Mouse (Mus musculus): ENCODE results near the gene Ano10. TPM values are rescaled to one million over a fixed set of nuclear protein-coding genes. Genes with fewer than 3 reads are reported as not detected.

The Ano10 gene
- polyA plus RNA-seq, 1 experiment from 2014 or later: 38.8 TPM

GRCm38 (mm10) chr9:122153436-122153835 is 140.8 kb downstream of the Ano10 start:
- Histone ChIP-seq H3K4me3 (replicated peaks) (no peak overlapping the region), H3K27me3 (no peaks in the 10 kb centered on the region), H3K4me2 (replicated peaks) (no peak overlapping the region), H3K9ac (no peak overlapping the region), H3K4me1 (no peaks in the 10 kb centered on the region), H3K27ac (replicated peaks) (no peak overlapping the region), H3K36me3 (peaks cover 21% of the 10 kb centered on the region), H3K9me3 (replicated peaks) (no peaks in the 10 kb centered on the region)
- ATAC-seq (ENCODE audit: insufficient number of reproducible peaks, low FRiP score, low TSS enrichment, low read depth): no peak
- 90% methylated on average over 3 of the region's 3 CpGs for WGBS

- Histone ChIP-seq H3K27me3 (no peaks in the 10 kb centered on the region), H3K9ac (no peak overlapping the region), H3K4me1 (no peaks in the 10 kb centered on the region), H3K9me3 (replicated peaks) (no peaks in the 10 kb centered on the region), H3K4me3 (replicated peaks) (no peak overlapping the region), H3K4me2 (replicated peaks) (no peak overlapping the region), H3K27ac (replicated peaks) (no peak overlapping the region), H3K36me3 (peaks cover 13% of the 10 kb centered on the region)
- 81% methylated on average over 1 of the region's 1 CpGs for WGBS
- ATAC-seq (ENCODE audit: insufficient number of reproducible peaks, low FRiP score, low TSS enrichment, low read depth): no peak
Observed at GRCm38 (mm10) chr9:122152501-122152900, 141.7 kb downstream of the Ano10 start.

- no peak overlapping the region for H3K4me3 ChIP-seq (replicated peaks)
- no peaks in the 10 kb centered on the region for H3K9me3 ChIP-seq (replicated peaks)
- no peak overlapping the region for H3K27ac ChIP-seq (replicated peaks)
- H3K9ac ChIP-seq: no peak overlapping the region
- H3K4me1 ChIP-seq: no peaks in the 10 kb centered on the region
- WGBS: 79% methylated on average over 4 of the region's 4 CpGs
- H3K4me2 ChIP-seq (replicated peaks): no peak overlapping the region
- H3K36me3 ChIP-seq: peaks cover 8% of the 10 kb centered on the region
- no peaks in the 10 kb centered on the region for H3K27me3 ChIP-seq
- no peak for ATAC-seq (ENCODE audit: insufficient number of reproducible peaks, low FRiP score, low TSS enrichment, low read depth)
Observed at GRCm38 (mm10) chr9:122152063-122152462, 142.2 kb downstream of the Ano10 start.

DNA sequence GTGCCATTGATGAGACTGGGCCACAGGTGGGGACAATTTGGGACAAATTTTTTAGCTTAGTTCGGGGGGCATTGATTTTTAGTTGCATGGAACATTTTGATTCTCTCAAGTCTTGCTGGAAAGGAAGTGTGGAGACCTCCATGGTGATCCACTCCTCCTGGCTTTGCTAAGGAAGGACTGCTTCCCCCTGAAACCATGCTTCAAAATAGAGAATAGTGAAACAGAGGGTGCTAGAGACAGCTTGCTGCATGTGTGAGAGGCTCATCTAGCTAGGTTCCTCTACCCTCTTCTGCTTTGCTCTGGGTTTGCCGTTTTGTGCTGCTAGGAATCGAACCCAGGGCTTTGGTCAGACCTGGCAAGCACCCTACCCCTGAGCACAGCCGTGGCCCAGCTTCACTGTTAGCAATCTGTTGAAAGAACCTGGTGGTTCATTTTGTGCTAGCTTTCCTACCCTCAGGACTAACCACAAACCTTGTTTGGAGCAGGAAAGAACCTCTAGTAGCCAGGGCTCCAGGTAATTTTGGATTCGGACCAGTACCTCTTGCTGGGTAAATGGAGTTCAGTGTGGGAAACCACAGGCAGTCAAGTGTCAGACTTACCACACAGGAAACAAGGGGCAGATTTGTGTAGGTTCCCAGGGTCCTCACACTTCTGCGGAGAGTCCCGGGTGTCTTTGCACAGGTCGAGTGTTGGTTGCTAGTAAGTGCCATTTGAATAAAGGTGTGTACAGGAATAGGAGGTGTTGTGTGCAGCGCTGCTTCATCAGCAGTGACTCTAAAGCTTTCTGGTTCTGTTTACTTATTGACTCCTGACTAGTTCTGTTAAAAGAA is 144.0 kb downstream of the Ano10 start:
- no peaks in the 10 kb centered on the region for H3K4me1 ChIP-seq
- no peak overlapping the region for H3K4me3 ChIP-seq (replicated peaks)
- no peaks in the 10 kb centered on the region for H3K9me3 ChIP-seq (replicated peaks)
- no peak overlapping the region for H3K9ac ChIP-seq
- H3K27me3 ChIP-seq: no peaks in the 10 kb centered on the region
- no peak overlapping the region for H3K4me2 ChIP-seq (replicated peaks)
- no peak for ATAC-seq (ENCODE audit: insufficient number of reproducible peaks, low FRiP score, low TSS enrichment, low read depth)
- H3K36me3 ChIP-seq: peaks cover 2% of the 10 kb centered on the region; the same call in 1 of the 2 replicates
- WGBS: 80% methylated on average over 9 of the region's 9 CpGs
- no peak overlapping the region for H3K27ac ChIP-seq (replicated peaks)

DNA sequence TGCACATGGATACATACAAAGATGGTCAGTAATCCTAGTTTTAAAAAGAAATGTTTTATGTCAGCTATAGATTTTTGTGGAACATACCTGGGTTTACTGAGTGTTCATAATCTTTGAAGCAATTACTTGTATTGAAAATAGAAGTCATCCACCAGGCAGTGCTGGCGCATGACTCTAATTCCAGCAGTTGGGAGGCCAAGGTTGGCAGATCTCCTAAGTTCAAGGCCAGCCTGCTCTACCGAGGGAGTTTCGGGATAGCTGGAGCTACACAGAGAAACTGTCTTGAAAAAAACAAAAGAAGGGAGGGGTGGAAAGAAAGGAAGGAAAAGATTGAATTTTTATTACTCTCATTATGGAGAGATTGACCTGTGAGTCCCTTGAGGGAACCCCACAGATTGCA is 145.9 kb downstream of the Ano10 start:
- WGBS: 92% methylated on average over 3 of the region's 3 CpGs
- Histone ChIP-seq H3K4me2 (replicated peaks) (no peak overlapping the region), H3K4me3 (replicated peaks) (no peak overlapping the region), H3K27ac (replicated peaks) (no peak overlapping the region), H3K9me3 (replicated peaks) (no peaks in the 10 kb centered on the region), H3K4me1 (no peaks in the 10 kb centered on the region), H3K9ac (no peak overlapping the region), H3K27me3 (no peaks in the 10 kb centered on the region), H3K36me3 (peaks cover 19% of the 10 kb centered on the region)
- ATAC-seq (ENCODE audit: insufficient number of reproducible peaks, low FRiP score, low TSS enrichment, low read depth): no peak

GRCm38 (mm10) chr9:122146124-122146870 is 147.9 kb downstream of the Ano10 start:
- Histone ChIP-seq H3K9ac (no peak overlapping the region), H3K4me2 (replicated peaks) (no peak overlapping the region), H3K36me3 (peaks cover 19% of the 10 kb centered on the region), H3K27me3 (no peaks in the 10 kb centered on the region), H3K27ac (replicated peaks) (no peak overlapping the region), H3K4me1 (peaks cover 9% of the 10 kb centered on the region), H3K9me3 (replicated peaks) (no peaks in the 10 kb centered on the region), H3K4me3 (replicated peaks) (no peak overlapping the region)
- ATAC-seq (ENCODE audit: insufficient number of reproducible peaks, low FRiP score, low TSS enrichment, low read depth): no peak
- 75% methylated on average over 4 of the region's 4 CpGs for WGBS

DNA sequence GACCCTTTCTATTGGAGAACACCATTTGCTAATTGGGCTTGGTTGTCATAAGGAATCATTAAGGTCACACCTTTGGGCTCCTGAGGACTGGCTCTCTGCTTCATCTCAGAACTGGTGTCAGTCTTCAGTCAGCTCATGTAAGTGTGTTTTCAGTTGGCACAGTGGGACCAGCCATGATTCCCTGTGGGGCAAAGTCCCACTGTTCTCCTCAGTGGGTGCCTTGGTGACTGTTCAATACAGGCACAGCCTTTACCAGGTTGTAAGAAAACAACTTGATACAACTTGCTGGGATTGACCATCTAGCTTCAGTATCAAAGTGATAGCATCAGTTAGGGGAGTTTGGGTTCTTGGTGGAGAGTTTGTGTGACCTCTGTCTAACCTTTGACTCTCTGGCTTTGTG is 148.5 kb downstream of the Ano10 start:
- Histone ChIP-seq H3K4me1 (peaks cover 9% of the 10 kb centered on the region), H3K4me3 (replicated peaks) (no peak overlapping the region), H3K36me3 (peaks cover 19% of the 10 kb centered on the region), H3K9ac (no peak overlapping the region), H3K27ac (replicated peaks) (no peak overlapping the region), H3K4me2 (replicated peaks) (no peak overlapping the region), H3K9me3 (replicated peaks) (no peaks in the 10 kb centered on the region), H3K27me3 (no peaks in the 10 kb centered on the region)
- ATAC-seq (ENCODE audit: insufficient number of reproducible peaks, low FRiP score, low TSS enrichment, low read depth): no peak

GRCm38 (mm10) chr9:122144776-122145175 is 149.4 kb downstream of the Ano10 start:
- Histone ChIP-seq H3K27ac (replicated peaks) (no peak overlapping the region), H3K4me3 (replicated peaks) (no peak overlapping the region), H3K9ac (no peak overlapping the region), H3K36me3 (peaks cover 19% of the 10 kb centered on the region), H3K27me3 (no peaks in the 10 kb centered on the region), H3K4me2 (replicated peaks) (no peak overlapping the region), H3K4me1 (peaks cover 12% of the 10 kb centered on the region), H3K9me3 (replicated peaks) (no peaks in the 10 kb centered on the region)
- WGBS: 94% methylated on average over 3 of the region's 3 CpGs
- ATAC-seq (ENCODE audit: insufficient number of reproducible peaks, low FRiP score, low TSS enrichment, low read depth): no peak

DNA sequence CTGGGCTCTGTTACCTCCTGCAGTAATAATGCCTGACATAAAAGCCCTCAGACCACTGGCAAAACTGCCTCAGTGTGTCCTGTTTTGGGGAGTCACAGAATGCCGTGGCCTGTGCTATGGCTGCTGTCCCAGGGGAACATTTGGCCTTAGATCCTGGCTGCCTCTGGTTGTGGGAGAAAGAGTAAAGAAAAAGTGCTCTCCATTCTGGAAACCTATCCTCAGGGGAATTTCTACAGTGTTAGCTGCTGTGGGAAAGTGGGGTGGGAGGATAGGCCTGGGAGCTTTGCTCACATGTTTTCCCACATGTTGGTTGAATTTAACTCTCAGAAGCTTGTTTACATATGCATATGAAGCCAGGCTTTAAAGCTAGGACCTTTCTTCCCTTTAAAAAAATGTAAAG is 151.0 kb downstream of the Ano10 start:
- 60% methylated on average over 1 of the region's 1 CpGs for WGBS
- H3K27ac ChIP-seq (replicated peaks): peak overlapping the region; percentile 51; the same call in 1 of the 2 replicates

DNA sequence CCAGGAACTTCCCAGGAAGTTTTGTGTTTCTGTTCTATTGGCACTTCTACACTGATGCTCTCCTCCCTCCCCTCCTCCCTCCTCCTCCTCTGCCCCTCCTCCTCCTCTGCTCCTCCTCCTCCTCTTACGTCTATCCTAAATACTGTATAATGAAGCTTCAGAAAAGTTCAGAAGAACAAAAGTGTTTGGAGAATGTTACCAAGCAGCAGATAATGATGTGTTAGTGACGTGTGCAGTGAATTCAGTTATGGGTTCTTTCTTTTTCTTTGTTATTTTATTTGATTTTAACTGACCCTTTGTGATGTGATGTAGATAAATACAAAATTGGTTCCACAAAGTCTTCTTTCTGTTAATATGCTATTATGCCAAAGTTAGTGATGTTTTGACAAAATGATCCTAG is 155.0 kb downstream of the Ano10 start:
- Histone ChIP-seq H3K4me2 (replicated peaks) (no peak overlapping the region), H3K36me3 (peaks cover 16% of the 10 kb centered on the region), H3K27ac (replicated peaks) (no peak overlapping the region), H3K4me1 (peaks cover 12% of the 10 kb centered on the region), H3K27me3 (no peaks in the 10 kb centered on the region), H3K9ac (no peak overlapping the region), H3K9me3 (replicated peaks) (no peaks in the 10 kb centered on the region), H3K4me3 (replicated peaks) (no peak overlapping the region)
- no peak for ATAC-seq (ENCODE audit: insufficient number of reproducible peaks, low FRiP score, low TSS enrichment, low read depth)
- 60% methylated on average over 2 of the region's 2 CpGs for WGBS

More for the DNA sequence above, 151.0 kb downstream of the Ano10 start:
- Histone ChIP-seq H3K4me1 (peaks cover 12% of the 10 kb centered on the region), H3K9ac (no peak overlapping the region), H3K36me3 (peaks cover 24% of the 10 kb centered on the region), H3K4me3 (replicated peaks) (no peak overlapping the region), H3K4me2 (replicated peaks) (no peak overlapping the region), H3K9me3 (replicated peaks) (no peaks in the 10 kb centered on the region), H3K27me3 (no peaks in the 10 kb centered on the region)
- ATAC-seq (ENCODE audit: insufficient number of reproducible peaks, low FRiP score, low TSS enrichment, low read depth): no peak

- no peaks in the 10 kb centered on the region for H3K27me3 ChIP-seq
- H3K4me2 ChIP-seq (replicated peaks): no peak overlapping the region
- no peak overlapping the region for H3K9ac ChIP-seq
- H3K27ac ChIP-seq (replicated peaks): no peak overlapping the region
- 89% methylated on average over 4 of the region's 4 CpGs for WGBS
- 0 out of 2 replicates have a peak, but pooled peaks cover 9% of the 10 kb centered on the region for H3K36me3 ChIP-seq
- no peaks in the 10 kb centered on the region for H3K9me3 ChIP-seq (replicated peaks)
- no peak for ATAC-seq (ENCODE audit: insufficient number of reproducible peaks, low FRiP score, low TSS enrichment, low read depth)
- H3K4me3 ChIP-seq (replicated peaks): no peak overlapping the region
- H3K4me1 ChIP-seq: peaks cover 12% of the 10 kb centered on the region
Observed at GRCm38 (mm10) chr9:122138371-122139029, 155.7 kb downstream of the Ano10 start.
